Mouse (Mus musculus): ENCODE measurements around the gene Cyba. TPM values are rescaled to one million over a fixed set of nuclear protein-coding genes. Genes with fewer than 3 reads are reported as not detected.

The Cyba gene
- polyA plus RNA-seq, 1 experiment from 2014 or later, result 33.6 TPM

- no peaks in the 10 kb centered on the region for H3K9me3 ChIP-seq
- H3K4me1 ChIP-seq, result peaks cover 10% of the 10 kb centered on the region
- WGBS, result 66% methylated on average over 8 of the region's 8 CpGs
- H3K9ac ChIP-seq, result no peak overlapping the region
- H3K36me3 ChIP-seq (replicated peaks), result peaks cover 8% of the 10 kb centered on the region; the same call in 1 of the 2 replicates
- ATAC-seq (replicated peaks), result no peak
- H3K27ac ChIP-seq, result no peak overlapping the region
- H3K4me2 ChIP-seq, result no peak overlapping the region
- no peak overlapping the region for H3K4me3 ChIP-seq
- H3K27me3 ChIP-seq (replicated peaks), result peaks cover 38% of the 10 kb centered on the region
These were observed 29.8 kb upstream of the Cyba start for GRCm38 (mm10) chr8:122462510-122462909.

GRCm38 (mm10) chr8:122461473-122462148 is 28.9 kb upstream of the Cyba start:
- no peak overlapping the region for H3K27ac ChIP-seq
- no peak overlapping the region for H3K9ac ChIP-seq
- no peak for ATAC-seq (replicated peaks)
- no peak overlapping the region for H3K4me3 ChIP-seq
- no peak overlapping the region for H3K4me2 ChIP-seq
- WGBS, result 55% methylated on average over 11 of the region's 11 CpGs
- peaks cover under 1% of the 10 kb centered on the region; the same call in 1 of the 2 replicates for H3K36me3 ChIP-seq (replicated peaks)
- no peaks in the 10 kb centered on the region for H3K9me3 ChIP-seq
- H3K4me1 ChIP-seq, result peaks cover 10% of the 10 kb centered on the region
- peaks cover 38% of the 10 kb centered on the region for H3K27me3 ChIP-seq (replicated peaks)

GRCm38 (mm10) chr8:122460524-122461472 is 28.1 kb upstream of the Cyba start, which contains the start of gene Snai3:
Snai3 (minus strand) TSS chr8:122460733.
- Histone ChIP-seq H3K36me3 (replicated peaks) (no peaks in the 10 kb centered on the region), H3K4me3 (peak within 1 kb of the TSS; percentile 35)

DNA sequence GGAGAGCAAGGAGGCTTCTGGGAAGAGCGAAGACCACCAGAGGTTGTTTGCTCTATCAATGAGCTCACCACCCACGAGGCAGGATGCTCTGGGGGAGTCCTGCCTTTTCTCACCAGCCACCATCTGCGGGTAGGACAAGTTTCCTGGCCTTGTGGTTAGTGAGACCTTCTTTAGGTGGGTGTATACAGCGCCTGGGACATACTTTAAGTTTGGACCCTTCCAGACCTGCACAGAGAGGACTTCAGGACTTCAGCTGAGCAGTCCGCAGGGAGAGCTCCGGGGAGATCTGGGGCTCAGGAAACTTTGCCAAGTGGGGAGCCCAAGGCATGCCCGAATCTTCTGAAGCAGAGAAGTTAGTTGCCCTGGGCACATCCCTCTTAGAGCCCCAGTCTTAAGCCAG is 27.3 kb upstream of the Cyba start:
- H3K36me3 ChIP-seq (replicated peaks), result no peaks in the 10 kb centered on the region
- H3K4me2 ChIP-seq, result peak overlapping the region; percentile 73
- H3K4me3 ChIP-seq, result peak overlapping the region; percentile 35; the same call in 1 of the 2 replicates
- H3K27me3 ChIP-seq (replicated peaks), result peaks cover 38% of the 10 kb centered on the region
- H3K27ac ChIP-seq, result no peak overlapping the region
- H3K4me1 ChIP-seq, result peaks cover 10% of the 10 kb centered on the region
- H3K9me3 ChIP-seq, result no peaks in the 10 kb centered on the region
- 26% methylated on average over 7 of the region's 7 CpGs for WGBS
- H3K9ac ChIP-seq, result no peak overlapping the region
- no peak for ATAC-seq (replicated peaks)

More at GRCm38 (mm10) chr8:122460524-122461472, 28.1 kb upstream of the Cyba start, which contains the start of gene Snai3:
- no peaks in the 10 kb centered on the region for H3K9me3 ChIP-seq
- H3K27ac ChIP-seq, result no peak within 1 kb of the TSS
- ATAC-seq (replicated peaks), result peak; percentile 54; the same call in 1 of the 2 replicates
- H3K4me1 ChIP-seq, result peaks cover 10% of the 10 kb centered on the region
- H3K9ac ChIP-seq, result peak within 1 kb of the TSS; percentile 1; the same call in 1 of the 2 replicates
- 2% methylated on average over 56 of the region's 56 CpGs for WGBS
- H3K27me3 ChIP-seq (replicated peaks), result peaks cover 38% of the 10 kb centered on the region
- peak within 1 kb of the TSS; percentile 73 for H3K4me2 ChIP-seq

DNA sequence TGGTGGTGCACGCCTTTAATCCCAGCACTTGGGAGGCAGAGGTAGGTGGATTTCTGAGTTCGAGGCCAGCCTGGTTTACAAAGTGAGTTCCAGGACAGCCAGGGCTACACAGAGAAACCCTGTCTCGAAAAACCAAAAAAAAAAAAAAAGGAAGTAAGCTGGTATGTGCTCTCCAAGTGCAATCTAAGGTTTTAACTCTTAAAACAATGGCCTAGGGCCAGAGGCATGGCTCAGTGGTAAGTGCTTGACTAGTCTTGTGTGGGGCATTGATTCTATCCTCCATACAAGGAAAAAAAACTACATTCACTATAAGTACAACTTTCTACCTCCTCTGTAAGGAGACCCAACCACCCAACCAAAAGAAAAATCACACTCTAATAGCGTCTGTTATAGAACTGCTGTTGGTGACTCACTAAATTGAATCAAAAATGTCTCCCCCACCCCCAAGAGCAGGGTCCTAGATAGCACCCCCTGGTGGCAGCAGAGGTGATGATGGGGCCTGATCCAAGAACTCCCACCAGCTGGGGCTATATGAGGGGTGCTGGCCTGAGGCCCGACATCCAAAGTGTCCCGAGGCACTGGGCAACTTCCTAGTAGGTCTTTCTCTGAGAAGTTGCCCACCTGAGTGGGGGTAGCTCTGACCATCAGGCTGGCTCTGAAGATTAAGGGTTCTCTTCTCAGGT is 26.6 kb upstream of the Cyba start:
- no peak overlapping the region for H3K4me2 ChIP-seq
- no peak overlapping the region for H3K4me3 ChIP-seq
- peaks cover 10% of the 10 kb centered on the region for H3K4me1 ChIP-seq
- H3K36me3 ChIP-seq (replicated peaks), result no peaks in the 10 kb centered on the region
- H3K9me3 ChIP-seq, result no peaks in the 10 kb centered on the region
- peaks cover 38% of the 10 kb centered on the region for H3K27me3 ChIP-seq (replicated peaks)
- H3K27ac ChIP-seq, result no peak overlapping the region
- WGBS, result 56% methylated on average over 6 of the region's 6 CpGs
- ATAC-seq (replicated peaks), result no peak
- no peak overlapping the region for H3K9ac ChIP-seq

GRCm38 (mm10) chr8:122457171-122457570 is 24.4 kb upstream of the Cyba start:
- no peak overlapping the region for H3K9ac ChIP-seq
- H3K4me1 ChIP-seq, result peaks cover 10% of the 10 kb centered on the region
- no peak for ATAC-seq (replicated peaks)
- peaks cover 32% of the 10 kb centered on the region for H3K27me3 ChIP-seq (replicated peaks)
- no peak overlapping the region for H3K4me3 ChIP-seq
- H3K9me3 ChIP-seq, result no peaks in the 10 kb centered on the region
- H3K4me2 ChIP-seq, result no peak overlapping the region
- H3K36me3 ChIP-seq (replicated peaks), result no peaks in the 10 kb centered on the region
- H3K27ac ChIP-seq, result no peak overlapping the region
- WGBS, result 74% methylated on average over 11 of the region's 11 CpGs

GRCm38 (mm10) chr8:122454409-122454808 is 21.7 kb upstream of the Cyba start:
- no peaks in the 10 kb centered on the region for H3K4me1 ChIP-seq
- H3K27me3 ChIP-seq (replicated peaks), result peaks cover 10% of the 10 kb centered on the region
- WGBS, result 86% methylated on average over 6 of the region's 6 CpGs
- no peak overlapping the region for H3K4me3 ChIP-seq
- no peaks in the 10 kb centered on the region for H3K9me3 ChIP-seq
- no peak overlapping the region for H3K4me2 ChIP-seq
- H3K36me3 ChIP-seq (replicated peaks), result no peaks in the 10 kb centered on the region
- no peak overlapping the region for H3K27ac ChIP-seq
- no peak overlapping the region for H3K9ac ChIP-seq
- ATAC-seq (replicated peaks), result no peak

- Histone ChIP-seq H3K4me1 (no peaks in the 10 kb centered on the region), H3K36me3 (replicated peaks) (no peaks in the 10 kb centered on the region), H3K4me3 (no peak overlapping the region), H3K9ac (no peak overlapping the region), H3K27ac (no peak overlapping the region), H3K9me3 (no peaks in the 10 kb centered on the region), H3K4me2 (no peak overlapping the region), H3K27me3 (replicated peaks) (no peaks in the 10 kb centered on the region)
- 86% methylated on average over 10 of the region's 10 CpGs for WGBS
- ATAC-seq (replicated peaks), result no peak
These were observed 19.4 kb upstream of the Cyba start for GRCm38 (mm10) chr8:122452154-122452553.

GRCm38 (mm10) chr8:122451161-122451703 is 18.5 kb upstream of the Cyba start:
- 83% methylated on average over 7 of the region's 7 CpGs for whole genome bisulfite sequencing
- ATAC-seq (replicated peaks), result no peak
- H3K4me3 ChIP-seq, result no peak overlapping the region
- H3K27ac ChIP-seq, result no peak overlapping the region
- no peak overlapping the region for H3K4me2 ChIP-seq
- no peaks in the 10 kb centered on the region for H3K9me3 ChIP-seq
- H3K9ac ChIP-seq, result no peak overlapping the region
- H3K36me3 ChIP-seq (replicated peaks), result no peaks in the 10 kb centered on the region
- no peaks in the 10 kb centered on the region for H3K27me3 ChIP-seq (replicated peaks)
- H3K4me1 ChIP-seq, result no peaks in the 10 kb centered on the region

- H3K27ac ChIP-seq, result peak overlapping the region; percentile 98; the same call in 1 of the 2 replicates
- peak overlapping the region; percentile 78; the same call in 1 of the 2 replicates for H3K4me3 ChIP-seq
- no peaks in the 10 kb centered on the region for H3K9me3 ChIP-seq
- H3K9ac ChIP-seq, result no peak overlapping the region
- H3K4me2 ChIP-seq, result peak overlapping the region; percentile 72
- peaks cover 30% of the 10 kb centered on the region for H3K4me1 ChIP-seq
- no peak for ATAC-seq (replicated peaks)
- H3K27me3 ChIP-seq (replicated peaks), result no peaks in the 10 kb centered on the region
- 69% methylated on average over 3 of the region's 3 CpGs for WGBS
- H3K36me3 ChIP-seq (replicated peaks), result no peaks in the 10 kb centered on the region
These were observed 12.5 kb upstream of the Cyba start for GRCm38 (mm10) chr8:122445203-122445602.

GRCm38 (mm10) chr8:122444058-122444748 is 11.5 kb upstream of the Cyba start:
- Histone ChIP-seq H3K36me3 (replicated peaks) (no peaks in the 10 kb centered on the region; the same call in 1 of the 2 replicates), H3K4me1 (peaks cover 30% of the 10 kb centered on the region), H3K9me3 (no peaks in the 10 kb centered on the region), H3K9ac (peak overlapping the region; percentile 94), H3K27ac (peak overlapping the region; percentile 98), H3K27me3 (replicated peaks) (no peaks in the 10 kb centered on the region), H3K4me3 (peak overlapping the region; percentile 78), H3K4me2 (peak overlapping the region; percentile 72)
- ATAC-seq (replicated peaks), result peak; percentile 25; the same call in 1 of the 2 replicates
- 9% methylated on average over 19 of the region's 19 CpGs for WGBS

Measured in midbrain, embryonic 15.5 days (tissue).